Mouse (Mus musculus) cerebellum, adult 2 months (tissue): ENCODE measurements at regions not wholly inside any gene's neighbourhood (a gene's known extent, or its start where the extent isn't known, plus 50 kb on each side); places are given as distances from the start of the nearest gene placed in this dataset.

Source experiments
- DNase-seq, 2 experiments: peaks; one replicate each; pipeline ENCODE4 v3.0.0; 2021
- H3K27ac ChIP-seq: fragments of 200-500 bp; 2 replicates; pipeline ENCODE4 v1.5.1; 2012; ENCODE audit warnings: low read length, control low read depth, inconsistent platforms; ENCODE audit not compliant: insufficient read depth
- H3K27me3 ChIP-seq: fragments of 200-500 bp; 2 replicates; pipeline ENCODE4 v1.6.1; 2012; ENCODE audit warnings: inconsistent platforms, mild to moderate bottlenecking, low read length, moderate library complexity; ENCODE audit not compliant: control insufficient read depth, insufficient read depth
- H3K4me1 ChIP-seq: fragments of 200-500 bp; 2 replicates; pipeline ENCODE4 v1.6.1; 2011; ENCODE audit warnings: low read length; ENCODE audit not compliant: control insufficient read depth, insufficient read depth
- H3K4me3 ChIP-seq: fragments of 200-500 bp; replicated peaks from 2 replicates; pipeline ENCODE3; 2011; ENCODE audit warnings: mild to moderate bottlenecking, low read depth, low read length, control low read depth; ENCODE audit not compliant: insufficient read depth
- CTCF ChIP-seq: fragments of 200-500 bp; IDR thresholded peaks from 2 replicates; pipeline ENCODE4 v1.5.1; 2011; ENCODE audit warnings: low read depth, mild to moderate bottlenecking, control low read depth, low read length, moderate library complexity, borderline replicate concordance; ENCODE audit not compliant: insufficient read depth
- POLR2A ChIP-seq: fragments of 200-500 bp; IDR thresholded peaks from 2 replicates; pipeline ENCODE4 v1.6.1; 2011; ENCODE audit warnings: low read length, control low read depth, borderline replicate concordance; ENCODE audit not compliant: insufficient read depth
- WGBS: fragments of 180-500 bp; shearing (Covaris S2); methylation state at CpG from one replicate; pipeline ENCODE4 v1.1.7; 2018; 5-methylcytosine and 5-hydroxymethylcytosine counted together

DNA sequence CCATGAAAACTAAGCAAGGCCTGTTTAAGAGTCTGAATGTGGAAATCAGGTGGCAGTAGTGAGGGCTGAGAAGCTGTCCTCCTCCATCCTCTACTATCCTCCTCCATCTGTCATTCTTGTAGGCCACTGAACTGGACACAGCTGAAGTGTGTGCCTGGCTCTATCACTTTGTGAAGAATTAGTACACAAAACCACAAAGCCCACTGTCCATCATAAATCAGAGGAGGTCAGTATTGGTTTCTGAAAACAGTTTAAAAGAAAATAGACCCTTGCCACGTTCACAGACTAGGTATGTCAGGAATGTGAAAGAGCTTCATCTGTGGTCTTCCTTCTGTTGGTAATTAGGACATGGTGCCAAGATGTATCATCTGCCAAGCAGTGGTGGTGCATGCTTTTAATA, 86.1 kb downstream of the Gpr65 start:
- H3K27me3 ChIP-seq, result no peaks in the 10 kb centered on the region
- H3K27ac ChIP-seq, result no peak overlapping the region
- no peak for DNase-seq
- no peaks in the 10 kb centered on the region for H3K4me1 ChIP-seq
- no peak for TF ChIP-seq CTCF
- TF ChIP-seq POLR2A, result no peak
- 67% methylated on average over 1 of the region's 1 CpGs for WGBS
- no peak overlapping the region for H3K4me3 ChIP-seq

DNA sequence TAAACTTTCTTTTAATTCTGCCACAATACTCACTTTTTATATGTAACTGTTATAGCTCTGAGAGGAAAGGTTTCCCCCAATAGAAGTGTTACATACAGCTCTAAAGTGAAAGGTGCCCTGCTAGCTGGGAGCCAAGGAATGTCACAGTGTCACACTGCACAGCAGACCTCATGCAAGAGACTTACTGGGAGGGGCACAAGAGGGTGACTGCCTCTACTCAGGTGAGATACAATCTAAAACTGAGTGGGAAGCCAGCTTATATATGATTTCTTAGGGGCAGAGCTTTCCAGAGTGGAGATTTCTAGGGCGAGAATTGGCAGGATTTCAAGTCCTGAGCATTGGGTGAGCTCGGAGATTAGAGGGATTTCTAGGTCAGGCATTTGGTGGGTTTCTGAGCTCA, 99.1 kb downstream of the Gpr65 start:
- no peak for DNase-seq
- no peaks in the 10 kb centered on the region for H3K27me3 ChIP-seq
- WGBS, result 41% methylated on average over 2 of the region's 2 CpGs
- TF ChIP-seq POLR2A, result no peak
- TF ChIP-seq CTCF, result no peak
- H3K27ac ChIP-seq, result no peak overlapping the region
- no peak overlapping the region for H3K4me3 ChIP-seq
- H3K4me1 ChIP-seq, result no peaks in the 10 kb centered on the region

DNA sequence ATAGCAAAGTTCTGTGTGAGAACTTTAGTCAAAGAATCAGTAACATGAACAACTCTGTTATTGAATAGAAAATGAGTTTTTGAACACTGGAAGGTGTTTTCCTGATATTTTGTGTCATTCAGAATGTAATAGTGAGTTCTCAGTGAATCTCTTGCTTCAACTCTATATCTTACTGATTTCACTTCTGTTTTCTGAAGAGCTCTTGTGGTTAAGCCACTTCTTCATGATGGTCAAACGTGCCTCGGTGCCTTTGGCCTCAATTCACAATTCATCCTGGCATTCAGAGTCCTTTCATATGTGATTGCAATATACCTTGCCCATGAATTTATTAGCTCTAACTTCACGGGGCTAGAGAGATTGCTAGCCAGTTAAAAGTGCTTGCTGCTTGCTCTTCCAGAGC, 102.3 kb downstream of the Gpr65 start:
- Histone ChIP-seq H3K4me1 (no peaks in the 10 kb centered on the region), H3K4me3 (no peak overlapping the region), H3K27ac (no peak overlapping the region), H3K27me3 (no peaks in the 10 kb centered on the region)
- 72% methylated on average over 3 of the region's 3 CpGs for WGBS
- TF ChIP-seq POLR2A (no peak), CTCF (no peak)
- DNase-seq, result no peak

DNA sequence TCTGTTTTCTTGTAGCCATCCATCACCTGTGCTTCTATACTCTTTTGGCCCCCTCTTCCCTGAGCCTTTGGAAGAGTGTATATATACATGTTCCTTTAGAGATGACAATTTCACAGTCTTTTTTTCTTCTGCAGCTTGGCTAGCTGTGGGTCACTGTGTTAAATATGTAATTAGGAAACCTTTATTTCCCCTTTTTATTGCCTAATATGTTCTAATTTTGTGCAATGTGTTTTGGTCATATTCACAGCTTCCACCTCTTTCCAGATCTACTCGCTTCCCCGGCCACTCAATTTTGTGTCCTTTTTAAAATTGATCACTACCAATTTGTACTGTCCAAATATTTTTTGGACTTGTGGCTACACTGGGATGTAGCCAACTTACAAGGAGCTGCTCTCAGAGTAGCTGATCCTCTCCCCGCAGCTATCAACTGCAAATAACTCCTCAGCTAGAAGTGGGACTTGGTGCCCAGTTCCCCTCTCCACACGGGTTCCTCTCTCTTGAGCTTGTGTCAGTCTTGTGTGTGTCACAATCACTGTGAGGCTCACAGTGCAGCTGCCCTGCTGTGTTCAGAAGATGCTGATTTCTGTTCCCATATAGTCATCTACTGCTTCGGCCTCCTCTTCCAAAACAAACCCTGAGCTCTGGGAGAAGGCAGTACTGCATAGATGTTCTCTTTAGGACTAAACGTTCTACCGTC, 106.9 kb downstream of the Gpr65 start:
- Histone ChIP-seq H3K4me3 (no peak overlapping the region), H3K27me3 (no peaks in the 10 kb centered on the region), H3K4me1 (no peaks in the 10 kb centered on the region), H3K27ac (no peak overlapping the region)
- DNase-seq, result no peak
- no peak for TF ChIP-seq CTCF
- TF ChIP-seq POLR2A, result no peak
- WGBS, result 78% methylated on average over 7 of the region's 7 CpGs
